In genomic region chr3:128518806-128519205, GRCm38 (mm10) we compare ENCODE assay signal across 12 mouse cellular contexts.
DNase-seq lines count a peak whose midpoint lies in the region; ATAC-seq lines count a peak whose summit lies in the region.
"Had no signal": no experiment of that assay in that cellular context is flagged by ENCODE, and none has a peak within 500 bp of the region (broad histone marks: within the 10 kb centered on the region; RNA-seq: fewer than 3 reads in every experiment).

No protein-coding gene starts in this region.

- peak; percentile 77 for ATAC-seq in frontal cortex, adult (ENCODE audit: low TSS enrichment)
- ATAC-seq in megakaryocyte progenitor cell, adult 5-6 weeks (replicated peaks; ENCODE audit: poor library complexity), result no peak
- ATAC-seq: activated CD4-positive, CD25-positive, alpha-beta regulatory T cell, adult 4 months; CD4-positive, CD25-positive, alpha-beta regulatory T cell, adult 4 months; intestine, postnatal 0 days had no signal

- no peak for DNase-seq in frontal cortex, postnatal 10 days (ENCODE audit: low spot score in 2 of 2)
- DNase-seq in right cerebral cortex, adult 2 months (ENCODE audit: low spot score in 2 of 2), result peak; percentile 54 to 62
- no peak for DNase-seq in right cerebral cortex, postnatal 14 days
- peak; percentile 15 to 57 for DNase-seq in layer of hippocampus, postnatal 14 days (ENCODE audit: low spot score in 2 of 2)
- no peak for DNase-seq in kidney, postnatal 10 days
- no peak for DNase-seq in B cell, adult 2 months
- DNase-seq: gastrocnemius, adult 2 months had no signal

Comparison
In these comparisons a context has a peak if more than half of its experiments do, and no peak if none do; other contexts are left out.
1. DNase-seq: peak in right cerebral cortex, adult 2 months (2 of 2) and layer of hippocampus, postnatal 14 days (2 of 2); none in frontal cortex, postnatal 10 days (0 of 2), right cerebral cortex, postnatal 14 days (single experiment), kidney, postnatal 10 days (single experiment) and B cell, adult 2 months (0 of 2).